Mouse (Mus musculus): Measurements from ENCODE around the gene Ammecr1.

Gene Ammecr1

DNA sequence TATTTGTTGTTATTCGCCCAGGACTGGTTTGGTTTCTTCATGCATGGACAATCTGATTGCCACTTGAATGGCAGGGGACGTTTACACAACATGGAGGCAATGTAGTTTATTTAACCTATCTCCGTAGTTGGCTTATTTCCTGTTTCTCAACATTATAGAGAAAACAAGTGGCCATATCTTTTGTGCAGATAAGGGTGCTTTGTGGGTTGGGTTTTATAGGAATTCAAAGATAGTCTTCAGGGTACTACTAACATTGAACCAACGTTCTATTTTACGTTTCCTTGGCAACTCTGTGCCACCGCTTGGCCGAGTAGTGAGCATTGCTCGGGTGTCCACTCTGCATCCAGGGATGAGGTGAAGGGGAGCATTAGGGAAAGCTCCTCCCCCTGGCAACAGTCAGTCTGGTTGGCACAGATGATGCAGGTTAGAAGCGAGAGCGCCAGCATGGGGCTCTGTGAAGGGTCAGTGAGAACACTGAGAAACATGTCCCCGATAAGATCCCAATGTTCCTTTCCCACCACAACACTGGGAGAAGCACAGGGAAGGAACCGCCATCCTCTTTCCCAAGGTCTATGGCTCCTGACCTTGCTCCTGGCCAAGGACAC is 136.6 kb downstream of the Ammecr1 start:
- DNase-seq (ENCODE audit: low spot score in 2 of 2), result no peak

DNA sequence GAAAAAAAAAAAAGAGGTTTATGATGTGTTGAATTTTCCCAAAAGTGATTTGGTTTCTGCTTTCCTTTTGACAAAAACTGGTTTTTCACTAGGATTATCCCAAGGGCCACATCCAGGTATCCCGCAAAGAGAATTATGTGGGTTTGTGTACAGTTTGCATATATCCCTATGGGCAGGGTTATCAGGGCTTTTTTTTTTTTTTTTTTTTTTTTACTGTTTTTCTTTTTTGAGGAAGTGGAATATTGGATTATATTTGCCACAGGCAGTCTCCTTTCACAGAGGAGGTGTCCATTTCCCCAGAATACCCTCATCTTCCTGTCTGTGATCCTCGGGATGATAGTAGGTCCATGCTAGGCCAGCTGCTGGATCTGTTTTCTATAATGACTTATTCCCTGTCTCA is 137.3 kb downstream of the Ammecr1 start:
- DNase-seq (ENCODE audit: low spot score in 2 of 2), result no peak

DNA sequence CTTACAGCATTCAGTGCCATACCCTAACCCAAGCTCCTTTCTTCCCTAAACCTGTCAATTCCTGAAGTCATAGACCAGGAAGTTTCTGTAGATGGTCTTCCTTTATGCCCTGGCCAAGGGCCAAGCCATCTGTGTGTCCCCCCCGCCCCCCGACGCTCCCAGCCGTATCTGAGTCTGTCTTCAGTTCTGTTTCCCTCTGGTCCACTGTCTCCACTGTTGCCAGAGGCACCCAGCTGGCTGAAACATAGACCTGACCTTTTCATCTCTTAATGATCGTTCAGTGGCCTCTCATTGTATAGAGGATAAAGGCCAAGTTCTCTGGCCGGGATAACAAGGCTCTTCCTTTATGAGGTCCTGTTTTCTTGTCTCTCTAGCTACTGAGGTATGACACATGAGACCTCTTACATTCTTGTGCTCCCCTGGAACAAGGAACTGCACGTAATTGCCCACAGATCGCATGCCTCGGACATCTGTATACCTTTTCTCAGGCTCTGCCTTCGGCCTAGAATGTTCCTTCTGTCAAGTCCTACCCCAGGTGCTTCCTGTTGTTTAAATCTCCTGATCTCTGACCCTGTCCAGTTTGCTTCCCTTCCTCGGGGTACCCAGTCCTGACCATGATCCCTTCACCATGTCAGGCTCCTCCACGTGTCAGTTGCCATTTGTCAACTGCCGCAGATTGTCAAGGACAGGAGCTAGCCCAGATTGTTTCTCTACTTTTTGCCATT is 138.2 kb downstream of the Ammecr1 start:
- DNase-seq (ENCODE audit: low spot score in 2 of 2), result no peak

DNA sequence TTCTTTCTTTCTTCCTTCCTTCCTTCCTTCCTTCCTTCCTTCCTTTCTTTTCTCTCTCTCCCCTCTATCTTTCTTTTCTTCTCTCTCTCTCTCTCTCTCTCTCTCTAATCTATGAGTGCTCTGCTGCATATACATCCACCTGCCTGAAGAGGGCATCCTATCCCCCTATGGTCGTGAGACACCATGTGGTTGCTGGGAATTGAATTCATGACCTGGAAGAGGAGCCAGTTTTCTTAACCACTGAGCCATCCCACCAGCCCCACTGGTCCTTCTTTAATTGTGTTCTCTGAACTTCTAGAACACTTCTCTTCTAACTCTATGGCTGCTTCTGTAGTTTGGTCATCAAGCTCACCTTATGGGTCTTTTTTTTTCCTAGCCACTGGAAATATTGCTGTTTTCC is 138.9 kb downstream of the Ammecr1 start:
- DNase-seq (ENCODE audit: low spot score in 2 of 2), result no peak

DNA sequence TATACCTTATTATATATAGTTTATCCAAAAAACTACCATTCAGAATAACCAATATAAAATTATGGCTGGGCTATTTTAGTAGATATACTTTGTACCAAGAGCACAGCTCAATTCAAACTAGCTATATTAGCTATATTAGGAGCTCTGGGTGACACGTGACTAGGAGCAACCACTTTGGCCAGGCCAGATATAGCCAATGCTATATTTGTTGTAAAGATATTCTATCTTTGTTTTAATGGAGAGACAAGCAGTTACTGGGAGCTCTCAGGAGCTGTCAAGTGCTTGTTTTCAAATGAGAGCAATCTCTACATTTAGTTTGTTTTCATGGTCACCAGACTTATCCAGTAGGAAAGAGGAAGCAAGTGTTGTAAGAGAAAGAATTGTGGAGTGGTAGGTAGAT is 141.2 kb downstream of the Ammecr1 start:
- no peak for DNase-seq (ENCODE audit: low spot score in 2 of 2)

DNA sequence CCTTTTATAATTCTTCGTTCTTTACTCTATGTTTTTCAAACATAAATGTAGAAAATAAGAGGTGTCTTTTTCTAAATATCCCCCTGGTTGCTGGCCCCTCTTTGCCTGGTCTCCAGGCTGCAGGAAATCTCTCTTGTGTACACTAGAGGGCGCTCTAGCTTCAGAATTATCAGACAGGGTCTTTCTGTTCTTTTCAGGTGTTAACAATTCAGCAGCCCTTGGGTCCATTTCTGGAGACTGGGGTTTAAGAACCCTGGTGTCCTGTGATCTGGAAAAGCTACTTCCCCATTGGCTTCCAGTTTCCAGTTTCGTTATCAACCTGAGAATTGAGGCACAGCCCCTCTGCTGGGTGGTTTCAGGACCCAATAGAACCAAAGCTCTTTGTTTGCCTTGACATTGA is 144.7 kb downstream of the Ammecr1 start:
- DNase-seq (ENCODE audit: low spot score in 2 of 2), result no peak

DNA sequence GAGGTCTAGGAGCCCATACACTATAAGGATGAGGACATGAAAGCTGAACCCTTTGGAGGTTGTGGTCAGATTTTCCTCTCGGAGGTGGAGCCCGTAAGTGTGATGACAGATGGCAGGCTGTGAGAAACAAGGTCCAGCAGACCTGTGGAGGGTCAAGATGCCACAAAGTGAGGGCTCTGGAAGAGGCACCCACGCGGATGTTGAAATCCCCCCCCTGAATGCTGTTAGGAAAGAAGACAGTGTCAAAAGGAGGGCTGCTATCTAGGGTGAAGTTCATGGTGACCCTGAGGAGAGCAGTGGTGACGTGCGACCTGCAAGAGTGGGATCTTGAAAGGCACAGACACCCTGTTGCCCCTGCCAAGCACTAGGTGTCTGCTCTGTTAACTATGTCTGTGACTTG is 145.3 kb downstream of the Ammecr1 start:
- DNase-seq (ENCODE audit: low spot score in 2 of 2), result no peak

DNA sequence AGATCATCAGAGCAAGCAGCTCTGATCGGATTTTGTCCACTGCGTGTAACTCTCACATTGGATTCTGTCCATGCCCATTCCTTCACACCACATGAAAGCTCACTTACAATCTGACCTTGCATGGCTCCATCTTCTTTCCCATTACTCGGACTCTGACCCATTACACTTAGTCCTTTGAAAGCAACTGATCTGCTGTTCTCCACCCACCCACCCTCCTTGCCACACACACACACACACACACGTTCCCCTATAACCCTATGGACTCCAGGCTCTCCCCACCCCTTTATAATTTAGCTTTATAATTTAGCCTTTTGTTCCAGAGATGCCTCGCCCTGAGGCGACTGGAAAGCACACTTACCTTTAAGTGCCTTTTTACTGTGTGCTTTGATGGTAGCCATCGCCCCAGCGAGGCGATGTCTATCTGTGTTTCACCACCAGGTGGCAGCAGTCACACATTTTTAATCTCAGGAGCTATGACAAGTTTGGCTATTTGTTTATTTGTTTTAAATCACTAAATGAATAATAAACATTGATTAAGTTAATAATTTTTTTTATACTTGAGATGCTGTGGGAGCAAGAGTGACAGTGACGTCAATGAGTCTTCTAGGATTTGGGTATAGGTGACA is 148.4 kb downstream of the Ammecr1 start:
- peak; percentile 21 to 73 for DNase-seq (ENCODE audit: low spot score in 2 of 2)

DNA sequence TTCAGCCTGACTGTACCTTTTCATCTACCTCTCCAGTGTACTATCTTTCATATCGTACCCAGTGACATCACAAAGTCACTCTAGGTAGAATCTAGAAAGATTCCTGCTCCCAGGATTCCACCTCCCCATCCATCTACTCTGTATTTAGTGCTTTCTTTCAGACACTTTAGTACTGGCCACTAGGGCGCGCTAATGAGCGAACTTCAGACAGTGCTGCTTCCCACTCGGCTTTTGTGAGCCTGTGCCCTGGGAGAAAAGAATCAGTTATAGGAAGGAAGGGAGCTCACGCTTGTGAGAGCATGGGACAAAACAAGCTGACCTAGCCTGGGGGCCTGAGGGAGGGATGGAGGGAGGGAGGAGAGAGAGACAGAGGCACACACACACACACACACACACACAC is 153.4 kb downstream of the Ammecr1 start:
- DNase-seq (ENCODE audit: low spot score in 2 of 2), result no peak

DNA sequence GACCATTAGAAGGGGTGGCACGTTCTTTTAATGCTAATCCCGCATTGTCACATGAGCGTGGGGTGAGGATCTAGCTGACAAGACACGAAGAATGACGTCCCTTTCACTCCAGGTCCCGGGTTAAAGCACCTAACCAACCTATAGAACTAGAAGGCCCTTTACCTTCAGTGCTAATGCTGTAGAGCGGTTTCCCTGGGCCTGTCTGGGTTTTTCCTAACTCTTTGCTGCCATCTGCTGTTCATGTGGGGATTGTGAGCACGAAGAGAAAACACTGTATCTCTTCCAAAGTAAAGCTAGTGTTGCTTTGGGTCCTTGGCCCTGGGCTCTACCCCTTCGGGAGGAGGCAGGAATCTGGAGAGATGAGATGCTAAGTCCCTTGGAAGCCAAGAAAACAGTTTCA is 158.1 kb downstream of the Ammecr1 start:
- peak; percentile 32 to 70 for DNase-seq (ENCODE audit: low spot score in 2 of 2)

DNA sequence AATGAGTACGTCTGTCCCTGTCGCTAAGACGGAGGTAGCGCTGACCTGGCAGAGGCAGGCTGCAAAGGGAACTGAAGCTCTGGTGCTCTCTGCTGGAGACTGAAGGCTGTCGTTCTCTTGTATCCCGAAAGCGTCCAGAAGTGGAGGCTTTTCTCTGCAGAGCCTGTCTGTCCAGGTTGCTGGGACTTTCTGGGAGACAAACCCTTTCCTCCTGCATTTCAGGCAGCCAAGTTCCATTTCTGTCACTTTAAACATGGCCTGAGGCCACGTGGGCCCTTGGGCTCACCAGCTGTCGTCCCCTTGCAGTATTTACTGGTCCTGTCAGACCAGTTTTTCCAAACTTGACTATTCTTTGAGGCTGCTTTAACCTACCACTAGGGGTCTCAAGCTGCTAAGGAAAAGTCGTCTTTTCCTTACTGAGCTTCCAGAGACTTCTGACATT is 159.9 kb downstream of the Ammecr1 start:
- DNase-seq (ENCODE audit: low spot score in 2 of 2), result no peak

DNA sequence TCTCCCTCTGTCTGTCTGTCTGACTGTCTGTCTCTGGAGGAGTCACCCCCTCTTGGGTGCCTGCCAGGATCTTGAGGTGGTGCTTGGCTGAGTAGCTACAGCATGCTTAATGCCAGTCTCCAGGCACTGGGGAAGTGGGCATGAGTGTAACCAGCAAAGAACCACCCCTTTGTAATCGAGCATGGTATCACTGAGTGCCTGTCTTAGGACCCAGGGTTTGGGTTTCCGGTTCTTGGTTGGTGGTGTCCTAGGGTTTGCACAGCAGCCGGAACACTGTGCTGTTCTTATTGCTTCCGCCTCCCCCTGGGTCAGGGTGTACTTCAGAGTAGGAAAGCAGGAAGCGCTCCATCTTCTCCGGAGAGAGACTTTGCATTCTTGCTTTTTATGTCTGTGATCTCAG is 160.4 kb downstream of the Ammecr1 start:
- DNase-seq (ENCODE audit: low spot score in 2 of 2), result no peak

DNA sequence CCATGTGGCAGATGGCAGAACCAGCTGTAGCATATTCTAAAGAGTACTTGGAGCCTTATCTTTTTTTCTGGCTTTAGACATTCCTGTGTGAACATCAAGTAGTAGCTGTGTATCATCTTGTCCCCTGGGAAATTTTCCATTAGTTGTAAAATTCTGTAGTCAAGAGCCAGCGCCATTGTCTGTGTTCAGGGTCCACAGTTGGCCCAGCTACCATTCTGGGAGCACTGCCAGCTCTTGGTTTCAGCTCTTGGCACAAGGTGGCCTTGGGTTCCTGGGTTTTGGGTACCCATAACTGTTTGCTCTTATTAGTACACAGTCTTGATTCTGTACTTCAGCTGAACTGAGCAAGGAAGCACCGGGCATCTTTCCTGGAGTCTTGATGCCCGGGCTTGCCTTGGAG is 161.9 kb downstream of the Ammecr1 start:
- no peak for DNase-seq (ENCODE audit: low spot score in 2 of 2)
